Mouse (Mus musculus) ES-E14 (cell line): Measurements from ENCODE around the gene Pacsin2. TPM values are rescaled to one million over a fixed set of nuclear protein-coding genes. Genes with fewer than 3 reads are reported as not detected.

Experiments used
- DNase-seq: peaks from one replicate; pipeline ENCODE4 v3.0.0-alpha.2; 2013; ENCODE audit warnings: low read depth, low spot score
- H3K27ac ChIP-seq: 2 replicates; pipeline ENCODE4 v1.5.1; 2012; ENCODE audit warnings: low read depth, mild to moderate bottlenecking, low read length, moderate library complexity, mixed read lengths; ENCODE audit not compliant: poor library complexity, insufficient read depth, severe bottlenecking
- H3K36me3 ChIP-seq: 2 replicates; pipeline ENCODE4 v1.6.1; 2012; ENCODE audit warnings: mild to moderate bottlenecking, low read length, moderate library complexity, mixed read lengths; ENCODE audit not compliant: control insufficient read depth, poor library complexity, insufficient read depth, severe bottlenecking
- H3K4me1 ChIP-seq, 2 experiments: fragments of 150-350 bp in 1 of 2; sonication (generic) in 1 of 2; 2 replicates each; pipeline ENCODE4 v1.6.1; 2012; ENCODE audit warnings: low read length in 2 of 2, mild to moderate bottlenecking in 1 of 2, mixed read lengths in 1 of 2; ENCODE audit not compliant: control insufficient read depth in 2 of 2, insufficient read depth in 2 of 2, poor library complexity in 1 of 2
- H3K4me3 ChIP-seq, 2 experiments: fragments of 150-350 bp in 1 of 2; sonication (generic) in 1 of 2; 2 replicates each; pipeline ENCODE4 v1.5.1; 2012; ENCODE audit warnings: low read length in 2 of 2, low read depth in 1 of 2, mild to moderate bottlenecking in 1 of 2, mixed read lengths in 1 of 2; ENCODE audit not compliant: insufficient read depth in 1 of 2, poor library complexity in 1 of 2, severe bottlenecking in 1 of 2
- H3K9ac ChIP-seq: 2 replicates; pipeline ENCODE4 v1.6.1; 2012; ENCODE audit warnings: low read depth, mild to moderate bottlenecking, low read length, mixed read lengths; ENCODE audit not compliant: poor library complexity, insufficient read depth, severe bottlenecking
- H3K9me3 ChIP-seq: fragments of 150-350 bp; sonication (generic); 2 replicates; pipeline ENCODE4 v1.6.1; 2012; ENCODE audit warnings: low read depth, mild to moderate bottlenecking, low read length; ENCODE audit not compliant: control insufficient read depth, insufficient read depth
- CHD2 ChIP-seq: IDR thresholded peaks from 2 replicates; pipeline ENCODE4 v1.6.1; 2014; ENCODE audit warnings: mild to moderate bottlenecking, low read depth, low read length, inconsistent platforms
- HCFC1 ChIP-seq: IDR thresholded peaks from 2 replicates; pipeline ENCODE4 v1.6.1; 2012; ENCODE audit warnings: low read length, inconsistent platforms, borderline replicate concordance; ENCODE audit not compliant: insufficient read depth
- MAFK ChIP-seq: IDR thresholded peaks from 2 replicates; pipeline ENCODE4 v1.6.1; 2014; ENCODE audit warnings: mild to moderate bottlenecking, low read depth, low read length, inconsistent platforms; ENCODE audit not compliant: insufficient read depth
- ZC3H11A ChIP-seq: IDR thresholded peaks from 2 replicates; pipeline ENCODE4 v1.6.1; 2012; ENCODE audit warnings: low read depth, mild to moderate bottlenecking, inconsistent platforms, low read length, borderline replicate concordance
- ZNF384 ChIP-seq: IDR thresholded peaks from 2 replicates; pipeline ENCODE4 v1.6.1; 2012; ENCODE audit warnings: low read depth, low read length, inconsistent platforms
- in situ Hi-C, 2 experiments: fragments of 600-800 bp; cut with MboI; formaldehyde crosslinking; loops; one replicate each; pipeline ENCODE4 v1.15.1; 2025; ENCODE audit warnings: low sequenced_read_pairs in 2 of 2, inconsistent platforms in 1 of 2; ENCODE audit not compliant: unreplicated experiment in 2 of 2
- total RNA-seq: library from RNA; depleted of rRNA; stranded (reverse); fragments of 300-350 nt; gene quantifications from 2 replicates; pipeline ENCODE4 v1.2.3, GENCODE M21; 2012

Gene Pacsin2
- total RNA-seq, 1 experiment, result 67.7 TPM

DNA sequence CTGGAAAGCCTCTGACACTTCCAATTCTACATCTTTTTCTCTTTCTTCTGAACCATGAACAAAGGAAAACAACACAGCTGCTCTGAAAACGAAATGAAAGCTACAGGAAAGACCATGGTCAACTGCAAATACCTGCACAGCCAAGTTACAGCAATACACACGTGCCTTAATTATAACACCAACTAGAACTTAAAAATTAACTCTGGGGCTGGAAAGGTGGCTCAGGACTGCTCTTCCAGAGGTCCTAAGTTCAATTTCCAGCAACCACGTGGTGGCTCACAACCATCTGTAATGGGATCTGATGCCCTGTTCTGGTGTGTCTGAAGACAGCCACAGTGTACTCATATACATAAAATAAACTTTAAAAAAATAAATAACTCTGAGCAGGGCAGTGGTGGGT is 9.4 kb downstream of the Pacsin2 start:
- Histone ChIP-seq H3K36me3 (no peaks in the 10 kb centered on the region), H3K4me3 (no peak overlapping the region), H3K9ac (no peak overlapping the region), H3K27ac (no peak overlapping the region), H3K4me1 (peaks cover 6 to 17% of the 10 kb centered on the region in 2 experiments; a peak in 3 of 4 replicates), H3K9me3 (no peaks in the 10 kb centered on the region)
- no peak for DNase-seq
- in situ Hi-C loops, result no loop called here
- TF ChIP-seq MAFK (no peak), CHD2 (no peak), HCFC1 (no peak), ZC3H11A (no peak), ZNF384 (no peak)

- TF ChIP-seq ZC3H11A (no peak), HCFC1 (no peak)
- Histone ChIP-seq H3K4me1 (peaks cover 6 to 17% of the 10 kb centered on the region in 2 experiments; a peak in 3 of 4 replicates), H3K27ac (no peak overlapping the region), H3K36me3 (no peaks in the 10 kb centered on the region), H3K4me3 (no peak overlapping the region), H3K9me3 (no peaks in the 10 kb centered on the region), H3K9ac (no peak overlapping the region)
- in situ Hi-C loops, result no loop called here
- no peak for DNase-seq
Measured at GRCm38 (mm10) chr15:83454419-83454818, 10.0 kb downstream of the Pacsin2 start.

- TF ChIP-seq HCFC1 (no peak), ZC3H11A (no peak), CHD2 (no peak), MAFK (no peak)
- Histone ChIP-seq H3K4me3 (no peak overlapping the region), H3K9me3 (no peaks in the 10 kb centered on the region), H3K36me3 (no peaks in the 10 kb centered on the region), H3K9ac (no peak overlapping the region), H3K27ac (no peak overlapping the region; the same call in 1 of the 2 replicates), H3K4me1 (peaks cover 6 to 18% of the 10 kb centered on the region in 2 experiments; a peak in 3 of 4 replicates)
- in situ Hi-C loops, result no loop called here
- no peak for DNase-seq
Measured at GRCm38 (mm10) chr15:83453879-83454278, 10.5 kb downstream of the Pacsin2 start.

DNA sequence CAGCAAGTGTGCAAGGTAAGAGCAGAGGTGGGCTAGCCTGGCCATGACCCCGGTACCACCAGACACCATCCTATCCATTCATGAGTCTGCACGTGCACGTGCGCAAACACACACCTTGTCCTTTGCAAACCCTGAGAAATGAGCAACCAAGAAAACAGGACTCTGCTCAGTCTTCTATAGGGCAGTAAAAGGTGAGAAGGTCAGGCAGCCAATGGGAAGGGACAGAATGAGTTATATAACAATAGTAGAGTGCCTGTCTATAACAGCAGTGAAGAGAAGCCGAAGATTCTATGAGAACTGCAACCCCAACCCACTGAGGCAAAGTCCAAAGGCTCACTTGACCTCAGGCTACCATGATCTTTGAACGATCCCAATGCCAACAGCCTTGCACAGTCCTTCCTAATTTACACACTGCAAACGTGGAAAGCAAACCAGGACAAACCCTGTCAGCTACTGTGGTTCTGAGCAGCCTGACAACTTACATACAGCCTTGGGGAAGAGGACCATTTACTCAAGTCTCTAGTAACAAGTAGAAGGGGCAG is 12.1 kb downstream of the Pacsin2 start:
- Histone ChIP-seq H3K27ac (no peak overlapping the region), H3K4me3 (no peak overlapping the region), H3K36me3 (no peaks in the 10 kb centered on the region), H3K9me3 (no peaks in the 10 kb centered on the region), H3K4me1 (peaks cover 6 to 25% of the 10 kb centered on the region in 2 experiments; a peak in 3 of 4 replicates), H3K9ac (no peak overlapping the region)
- no peak for DNase-seq
- in situ Hi-C loops, result no loop called here
- no peak for TF ChIP-seq ZNF384
- TF ChIP-seq CHD2, result no peak
- TF ChIP-seq ZC3H11A, result no peak
- TF ChIP-seq HCFC1, result no peak
- no peak for TF ChIP-seq MAFK

- peaks cover 6 to 28% of the 10 kb centered on the region in 2 experiments; a peak in 3 of 4 replicates for H3K4me1 ChIP-seq
- no peaks in the 10 kb centered on the region for H3K9me3 ChIP-seq
- no peak overlapping the region for H3K27ac ChIP-seq
- in situ Hi-C loops, result no loop called here
- no peak overlapping the region for H3K4me3 ChIP-seq
- DNase-seq, result no peak
- H3K9ac ChIP-seq, result no peak overlapping the region
- H3K36me3 ChIP-seq, result no peaks in the 10 kb centered on the region
- TF ChIP-seq ZC3H11A (no peak), MAFK (no peak), HCFC1 (no peak), ZNF384 (no peak)
Measured at GRCm38 (mm10) chr15:83451621-83452210, 12.7 kb downstream of the Pacsin2 start.
